Mouse (Mus musculus) heart, postnatal 0 days (tissue): ENCODE data around the gene Rnaseh2c.

Experiments
- CTCF ChIP-seq: IDR thresholded peaks from 2 replicates; pipeline ENCODE4 v1.5.1; 2016; ENCODE audit warnings: antibody characterized with exemption, control low read depth, low read depth
- EP300 ChIP-seq: IDR thresholded peaks from 2 replicates; pipeline ENCODE4 v1.6.1; 2016; ENCODE audit warnings: antibody characterized with exemption, low read depth

DNA sequence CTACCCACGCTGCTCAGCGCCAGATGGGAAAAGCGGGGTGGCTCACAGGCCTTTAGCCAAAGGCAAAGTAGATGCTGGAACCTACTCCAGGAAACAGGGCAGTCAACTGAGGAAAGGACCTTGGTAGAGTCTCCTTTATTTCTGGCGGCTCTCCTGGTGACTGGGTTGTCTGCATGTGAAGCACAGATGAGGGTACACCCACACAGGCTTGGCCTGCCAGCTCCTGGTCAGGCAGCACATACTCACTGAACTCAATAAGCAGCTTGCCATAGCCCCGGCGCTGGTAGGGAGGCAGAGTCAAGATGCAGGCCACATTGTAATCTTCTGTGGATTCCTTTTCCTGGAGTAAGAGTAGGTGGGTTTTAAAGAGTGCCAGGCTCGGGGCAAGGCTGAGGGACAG is 3.5 kb downstream of the Rnaseh2c start:
- TF ChIP-seq CTCF (no peak), EP300 (no peak)
